Mouse (Mus musculus) forebrain, embryonic 11.5 days (tissue): ENCODE measurements around the gene Ffar3. TPM values are rescaled to one million over a fixed set of nuclear protein-coding genes. Genes with fewer than 3 reads are reported as not detected.

Source experiments
- ATAC-seq: fragments of 200-750 bp; cut with Nextera tagmentation; replicated peaks from 2 replicates; pipeline ENCODE4 v1.8.0; 2017; ENCODE audit warnings: moderate TSS enrichment; ENCODE audit not compliant: low FRiP score
- DNase-seq: peaks from one replicate; pipeline ENCODE4 v3.0.0-alpha.2; 2017; ENCODE audit warnings: low spot score
- H3K27ac ChIP-seq: fragments of 300-500 bp; sonication (generic); 2 replicates; pipeline ENCODE4 v1.5.1; 2014; ENCODE audit warnings: low read depth, low read length
- H3K27me3 ChIP-seq: fragments of 300-500 bp; sonication (generic); 2 replicates; pipeline ENCODE4 v1.6.1; 2014; ENCODE audit warnings: mild to moderate bottlenecking, low read length, mixed read lengths; ENCODE audit not compliant: control insufficient read depth, insufficient read depth
- H3K36me3 ChIP-seq: fragments of 300-500 bp; sonication (generic); 2 replicates; pipeline ENCODE4 v1.6.1; 2014; ENCODE audit warnings: mild to moderate bottlenecking, low read length, moderate library complexity, mixed read lengths; ENCODE audit not compliant: control insufficient read depth, insufficient read depth
- H3K4me1 ChIP-seq: fragments of 300-500 bp; sonication (generic); replicated peaks from 2 replicates; pipeline ENCODE4 v1.6.1; 2014; ENCODE audit warnings: low read length, mixed read lengths; ENCODE audit not compliant: control insufficient read depth, insufficient read depth
- H3K4me2 ChIP-seq: fragments of 300-500 bp; sonication (generic); 2 replicates; pipeline ENCODE4 v1.6.1; 2014; ENCODE audit warnings: low read depth, mild to moderate bottlenecking, low read length, moderate library complexity, mixed read lengths; ENCODE audit not compliant: severe bottlenecking
- H3K4me3 ChIP-seq: fragments of 300-500 bp; sonication (generic); 2 replicates; pipeline ENCODE4 v1.5.1; 2014; ENCODE audit warnings: low read depth, low read length
- H3K9ac ChIP-seq: fragments of 300-500 bp; sonication (generic); 2 replicates; pipeline ENCODE4 v1.6.1; 2014; ENCODE audit warnings: low read length
- H3K9me3 ChIP-seq: fragments of 300-500 bp; sonication (generic); 2 replicates; pipeline ENCODE4 v1.6.1; 2016; ENCODE audit warnings: low read length, mixed read lengths; ENCODE audit not compliant: control insufficient read depth
- WGBS: fragments of 180-500 bp; shearing (Covaris S2); extraction: QIAGEN DNeasy Blood & Tissue Kit; methylation state at CpG from one replicate; pipeline ENCODE4 v1.1.7; 2014; 5-methylcytosine and 5-hydroxymethylcytosine counted together
- polyA plus RNA-seq: library from polyadenylated mRNA; unstranded; fragments of >200 nt; fragmentation: Nextera tagmentation; extraction: Ambion mirVana; gene quantifications from 2 replicates; pipeline ENCODE4 v1.2.1, GENCODE M21; 2014

Ffar3 gene
- polyA plus RNA-seq, result not detected in 2 replicates

DNA sequence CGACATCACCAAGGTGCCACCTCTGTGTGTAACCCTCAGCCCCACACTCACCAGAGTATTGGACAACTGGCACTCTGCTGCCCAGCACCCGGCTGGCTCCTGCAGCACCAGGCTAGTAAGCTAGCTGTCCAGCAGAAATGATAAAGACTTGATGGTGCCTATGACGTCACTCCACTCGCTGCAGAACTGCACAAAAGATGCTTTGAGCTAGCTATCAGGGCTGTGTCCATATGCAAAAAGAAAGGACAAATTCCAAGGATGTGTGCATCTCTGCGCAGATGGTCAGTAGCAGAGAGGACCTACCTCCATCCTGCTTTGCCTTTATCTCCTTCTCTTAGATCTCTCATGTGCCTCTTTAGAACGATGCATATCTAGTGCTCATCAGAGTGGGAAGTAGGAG is at the start of gene Ffar3:
TSS of gene Ffar3 (minus strand) at position 101 of the 400 bp plus-strand sequence.
- no peak for ATAC-seq
- Histone ChIP-seq H3K9ac (no peak within 1 kb of the TSS), H3K27ac (no peak within 1 kb of the TSS), H3K4me3 (no peak within 1 kb of the TSS), H3K4me1 (no peaks in the 10 kb centered on the region), H3K36me3 (no peaks in the 10 kb centered on the region), H3K4me2 (no peak within 1 kb of the TSS), H3K27me3 (no peaks in the 10 kb centered on the region), H3K9me3 (no peaks in the 10 kb centered on the region)
- DNase-seq, result no peak
- WGBS, result 84% methylated on average over 6 of the region's 6 CpGs

- Histone ChIP-seq H3K4me2 (no peak overlapping the region), H3K9me3 (no peaks in the 10 kb centered on the region), H3K27ac (no peak overlapping the region), H3K9ac (no peak overlapping the region), H3K36me3 (no peaks in the 10 kb centered on the region), H3K4me1 (0 out of 2 replicates have a peak, but pooled peaks cover 2% of the 10 kb centered on the region), H3K4me3 (no peak overlapping the region), H3K27me3 (peaks cover 2% of the 10 kb centered on the region; the same call in 1 of the 2 replicates)
- WGBS, result 60% methylated on average over 4 of the region's 4 CpGs
- no peak for DNase-seq
- ATAC-seq, result no peak
Observed at GRCm38 (mm10) chr7:30904042-30904441, 48.1 kb upstream of the Ffar3 start.

DNA sequence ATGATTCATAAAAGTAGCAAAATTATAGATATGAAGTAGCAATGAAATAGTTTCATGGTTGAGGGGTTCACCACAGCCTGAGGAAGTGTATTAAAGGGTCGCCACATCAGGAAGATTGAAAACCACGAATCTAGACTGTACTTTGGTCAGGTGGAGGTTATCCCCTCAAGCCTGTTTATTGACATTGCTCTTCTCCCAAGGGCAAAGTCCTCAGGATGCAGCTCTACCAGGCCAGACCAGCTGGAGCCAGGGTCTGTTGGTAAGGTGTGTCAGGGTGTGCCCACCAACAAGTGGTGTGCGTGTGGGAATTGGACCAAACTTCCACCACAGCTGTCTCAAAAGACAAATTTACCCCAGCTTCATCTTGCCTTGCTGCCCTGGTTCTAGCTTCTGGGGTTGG is 39.2 kb upstream of the Ffar3 start:
- 91% methylated on average over 3 of the region's 3 CpGs for WGBS
- Histone ChIP-seq H3K27me3 (no peaks in the 10 kb centered on the region), H3K36me3 (no peaks in the 10 kb centered on the region), H3K4me1 (no peaks in the 10 kb centered on the region), H3K27ac (no peak overlapping the region), H3K4me2 (no peak overlapping the region), H3K4me3 (no peak overlapping the region), H3K9me3 (no peaks in the 10 kb centered on the region), H3K9ac (no peak overlapping the region)
- no peak for ATAC-seq
- no peak for DNase-seq

DNA sequence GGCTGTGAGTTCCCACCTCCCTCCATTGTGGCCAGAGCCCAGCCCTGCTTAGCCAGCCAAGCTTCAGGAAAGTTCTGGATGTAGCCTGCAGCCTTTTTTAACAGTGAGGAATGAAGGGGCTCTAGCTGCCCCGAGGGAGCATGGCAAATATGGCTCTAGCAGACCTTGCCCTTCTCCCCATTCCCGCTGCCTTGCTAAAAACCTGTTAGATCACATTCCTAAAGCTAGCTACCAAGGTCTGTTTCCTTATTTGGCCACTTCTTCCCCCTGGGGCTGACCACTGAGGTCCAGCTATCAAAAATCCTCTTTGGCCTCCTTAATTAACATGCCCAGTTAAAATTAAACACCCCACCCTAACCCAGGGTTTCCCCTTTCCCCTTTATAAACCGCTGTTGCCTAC is 36.5 kb upstream of the Ffar3 start:
- ATAC-seq, result no peak
- Histone ChIP-seq H3K4me1 (no peaks in the 10 kb centered on the region), H3K27me3 (no peaks in the 10 kb centered on the region), H3K9me3 (no peaks in the 10 kb centered on the region), H3K4me2 (no peak overlapping the region), H3K9ac (no peak overlapping the region), H3K4me3 (no peak overlapping the region), H3K27ac (no peak overlapping the region), H3K36me3 (no peaks in the 10 kb centered on the region)
- WGBS, result 59% methylated on average over 3 of the region's 3 CpGs
- no peak for DNase-seq

- H3K9ac ChIP-seq, result no peak overlapping the region
- H3K36me3 ChIP-seq, result no peaks in the 10 kb centered on the region
- no peak overlapping the region for H3K4me2 ChIP-seq
- WGBS, result 84% methylated on average over 9 of the region's 9 CpGs
- no peak overlapping the region for H3K4me3 ChIP-seq
- DNase-seq, result no peak
- ATAC-seq, result no peak
- H3K27me3 ChIP-seq, result no peaks in the 10 kb centered on the region
- no peak overlapping the region for H3K27ac ChIP-seq
- no peaks in the 10 kb centered on the region for H3K9me3 ChIP-seq
- H3K4me1 ChIP-seq, result no peaks in the 10 kb centered on the region
Observed at GRCm38 (mm10) chr7:30891746-30892145, 35.8 kb upstream of the Ffar3 start.

DNA sequence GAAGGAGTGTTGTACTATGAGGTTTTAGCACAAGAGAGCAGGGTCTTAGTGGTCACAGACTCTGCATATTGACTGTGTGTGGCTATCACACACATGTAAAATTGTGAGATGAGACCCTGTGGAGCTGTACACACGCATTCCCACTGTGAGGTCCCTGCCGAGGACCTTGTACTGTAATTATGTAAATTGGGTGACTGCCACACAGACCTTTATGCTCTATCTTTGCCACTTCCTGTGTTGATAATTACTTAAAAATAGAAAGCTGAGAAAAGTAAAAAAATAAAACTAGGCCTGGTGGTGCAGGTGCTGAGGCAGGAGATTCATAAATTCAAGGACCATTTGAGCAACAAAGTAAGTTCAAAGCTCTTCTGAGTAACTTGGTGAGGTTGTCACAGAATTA is 34.7 kb upstream of the Ffar3 start:
- Histone ChIP-seq H3K4me3 (no peak overlapping the region), H3K36me3 (no peaks in the 10 kb centered on the region), H3K9ac (no peak overlapping the region), H3K27me3 (no peaks in the 10 kb centered on the region), H3K27ac (no peak overlapping the region), H3K9me3 (no peaks in the 10 kb centered on the region), H3K4me1 (no peaks in the 10 kb centered on the region), H3K4me2 (no peak overlapping the region)
- DNase-seq, result no peak
- no peak for ATAC-seq
- WGBS, result 82% methylated on average over 2 of the region's 2 CpGs

GRCm38 (mm10) chr7:30888786-30889185 is 32.8 kb upstream of the Ffar3 start:
- Histone ChIP-seq H3K4me3 (no peak overlapping the region), H3K4me1 (no peaks in the 10 kb centered on the region), H3K9me3 (no peaks in the 10 kb centered on the region), H3K4me2 (no peak overlapping the region), H3K9ac (no peak overlapping the region), H3K36me3 (no peaks in the 10 kb centered on the region), H3K27me3 (no peaks in the 10 kb centered on the region), H3K27ac (no peak overlapping the region)
- ATAC-seq (no peak), DNase-seq (no peak)
- 84% methylated on average over 7 of the region's 7 CpGs for WGBS

GRCm38 (mm10) chr7:30887568-30888188 is 31.7 kb upstream of the Ffar3 start:
- no peaks in the 10 kb centered on the region for H3K36me3 ChIP-seq
- H3K4me2 ChIP-seq, result no peak overlapping the region
- ATAC-seq (no peak), DNase-seq (no peak)
- H3K27ac ChIP-seq, result no peak overlapping the region
- H3K9me3 ChIP-seq, result no peaks in the 10 kb centered on the region
- no peak overlapping the region for H3K9ac ChIP-seq
- WGBS, result 88% methylated on average over 14 of the region's 14 CpGs
- H3K27me3 ChIP-seq, result no peaks in the 10 kb centered on the region
- no peak overlapping the region for H3K4me3 ChIP-seq
- H3K4me1 ChIP-seq, result no peaks in the 10 kb centered on the region

DNA sequence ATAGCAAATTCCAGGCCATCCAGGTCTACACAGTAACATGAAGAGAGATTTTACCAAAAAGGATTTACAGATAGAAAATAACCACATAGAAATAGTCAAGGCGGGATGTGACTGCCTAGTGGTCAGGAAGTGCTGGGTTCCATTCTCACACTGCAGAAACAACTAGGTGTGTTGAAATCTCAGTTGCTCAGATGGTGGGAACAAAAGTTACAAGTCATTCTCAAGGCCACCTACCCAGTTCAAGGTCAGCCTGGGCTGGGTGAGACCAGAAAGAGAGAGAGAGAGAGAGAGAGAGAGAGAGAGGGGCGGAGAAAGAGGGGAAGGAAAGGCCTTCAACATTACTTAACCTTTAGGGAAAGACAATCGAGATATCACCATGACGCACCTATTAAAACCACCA is 30.9 kb upstream of the Ffar3 start:
- no peak overlapping the region for H3K9ac ChIP-seq
- H3K4me3 ChIP-seq, result no peak overlapping the region
- H3K9me3 ChIP-seq, result no peaks in the 10 kb centered on the region
- ATAC-seq (no peak), DNase-seq (no peak)
- H3K4me1 ChIP-seq, result no peaks in the 10 kb centered on the region
- 85% methylated on average over 4 of the region's 4 CpGs for WGBS
- no peak overlapping the region for H3K4me2 ChIP-seq
- H3K27me3 ChIP-seq, result no peaks in the 10 kb centered on the region
- no peak overlapping the region for H3K27ac ChIP-seq
- H3K36me3 ChIP-seq, result no peaks in the 10 kb centered on the region
